Mouse (Mus musculus): ENCODE measurements at regions not wholly inside any gene's neighbourhood (a gene's known extent, or its start where the extent isn't known, plus 50 kb on each side); places are given as distances from the start of the nearest gene placed in this dataset.

DNA sequence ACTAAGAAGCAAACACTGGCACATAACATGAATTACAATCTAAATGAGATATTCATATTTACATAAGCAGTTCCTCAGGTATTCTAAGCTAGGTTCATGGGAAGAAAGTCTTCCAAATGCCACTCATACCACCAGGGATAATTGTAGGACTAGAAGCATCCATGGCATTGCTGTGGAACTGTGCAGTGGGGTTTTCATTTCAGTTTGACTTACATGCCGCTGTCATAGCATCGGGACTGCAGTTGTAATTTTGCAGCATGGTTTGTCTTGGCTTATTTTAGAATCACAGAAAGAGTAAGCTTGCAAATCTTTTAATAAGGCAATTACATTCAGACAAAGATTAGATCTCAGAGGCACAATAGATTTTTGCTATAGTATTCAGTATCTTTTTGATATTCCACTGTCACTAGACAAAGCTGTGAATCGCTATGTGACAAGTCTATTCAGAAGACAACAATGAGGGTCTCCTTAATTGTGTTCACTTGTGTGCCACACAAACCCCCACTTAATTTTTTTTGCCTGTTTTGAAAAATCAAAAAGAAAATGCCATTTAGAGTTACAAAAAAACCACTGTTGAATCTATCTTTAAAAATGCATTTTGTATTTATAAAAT is 81.4 kb upstream of the Elavl2 start:
- TF ChIP-seq CTCF (IDR thresholded peaks at IDR 0.05; ENCODE audit: low read depth) (no peak), EP300 (optimal IDR thresholded peaks at IDR 0.05) (no peak)

Measured in stomach, postnatal 0 days (tissue).